Mouse (Mus musculus): ENCODE data around the gene Ahctf1. TPM values are rescaled to one million over a fixed set of nuclear protein-coding genes. Genes with fewer than 3 reads are reported as not detected.

Gene Ahctf1
- 10.4 and 10.6 TPM in 2 replicates for polyA plus RNA-seq (2015; fragmentation: Nextera tagmentation; extraction: Ambion mirVana)

GRCm38 (mm10) chr1:179803513-179804139, at the start of gene Ahctf1:
Gene Ahctf1, minus strand, starts transcription at chr1:179803680.

GRCm38 (mm10) chr1:179802610-179803512, 619 bp downstream of the Ahctf1 start, which contains the start of gene Gm10518:
Gene Gm10518, plus strand, starts transcription at chr1:179803376.

GRCm38 (mm10) chr1:179745171-179745570, 58.3 kb downstream of the Ahctf1 start, which contains the start of gene Kif28:
Gene Kif28, minus strand, starts transcription at chr1:179745271.

Other genes with a start within 250 kb of the Ahctf1 start
- gene Sccpdh, start 135.5 kb downstream of the Ahctf1 start, polyA plus RNA-seq (2015; fragmentation: Nextera tagmentation; extraction: Ambion mirVana) = 186 and 194 TPM in 2 replicates
- not detected in 2 replicates for gene Kif28, start 58.4 kb downstream of the Ahctf1 start, polyA plus RNA-seq (2015; fragmentation: Nextera tagmentation; extraction: Ambion mirVana)
- gene Gm10518, start 304 bp downstream of the Ahctf1 start, polyA plus RNA-seq (2015; fragmentation: Nextera tagmentation; extraction: Ambion mirVana) = 0.17 TPM in 1 of 2 replicates, not detected in the other
- gene Cdc42bpa, start 156.8 kb upstream of the Ahctf1 start, polyA plus RNA-seq (2015; fragmentation: Nextera tagmentation; extraction: Ambion mirVana) = 30.7 and 36.1 TPM in 2 replicates

Data from neural tube, postnatal 0 days (tissue).